Mouse (Mus musculus) neural tube, embryonic 11.5 days (tissue): ENCODE measurements around the gene Pex14. TPM values are rescaled to one million over a fixed set of nuclear protein-coding genes. Genes with fewer than 3 reads are reported as not detected.
A peak's percentile ranks its signal among the peaks of the same experiment; 100 is the strongest.

Source experiments
- ATAC-seq: fragments of 200-750 bp; cut with Nextera tagmentation; 2 replicates; pipeline ENCODE4 v1.8.0; 2017; ENCODE audit warnings: moderate number of reproducible peaks, mild to moderate bottlenecking, moderate TSS enrichment, moderate library complexity; ENCODE audit not compliant: insufficient read depth, low FRiP score, low TSS enrichment
- DNase-seq: peaks from one replicate; pipeline ENCODE4 v3.0.0-alpha.2; 2015; ENCODE audit warnings: low spot score
- H3K27ac ChIP-seq: fragments of 300-500 bp; sonication (generic); 2 replicates; pipeline ENCODE4 v1.5.1; 2014; ENCODE audit warnings: low read depth, mild to moderate bottlenecking, low read length
- H3K27me3 ChIP-seq: fragments of 300-500 bp; sonication (generic); 2 replicates; pipeline ENCODE4 v1.6.1; 2014; ENCODE audit warnings: mild to moderate bottlenecking, low read length, mixed read lengths; ENCODE audit not compliant: control insufficient read depth, insufficient read depth
- H3K36me3 ChIP-seq: fragments of 300-500 bp; sonication (generic); 2 replicates; pipeline ENCODE4 v1.6.1; 2014; ENCODE audit warnings: mild to moderate bottlenecking, low read length, moderate library complexity, mixed read lengths; ENCODE audit not compliant: control insufficient read depth, insufficient read depth
- H3K4me1 ChIP-seq: fragments of 300-500 bp; sonication (generic); 2 replicates; pipeline ENCODE4 v1.6.1; 2014; ENCODE audit warnings: low read length, mixed read lengths; ENCODE audit not compliant: control insufficient read depth, insufficient read depth
- H3K4me2 ChIP-seq: fragments of 300-500 bp; sonication (generic); 2 replicates; pipeline ENCODE4 v1.6.1; 2014; ENCODE audit warnings: low read depth, mild to moderate bottlenecking, moderate library complexity
- H3K4me3 ChIP-seq: fragments of 300-500 bp; sonication (generic); 2 replicates; pipeline ENCODE4 v1.5.1; 2014; ENCODE audit warnings: low read depth, low read length
- H3K9ac ChIP-seq: fragments of 300-500 bp; sonication (generic); 2 replicates; pipeline ENCODE4 v1.6.1; 2014; ENCODE audit warnings: mild to moderate bottlenecking, low read length
- H3K9me3 ChIP-seq: fragments of 300-500 bp; sonication (generic); 2 replicates; pipeline ENCODE4 v1.6.1; 2016; ENCODE audit warnings: low read length; ENCODE audit not compliant: control insufficient read depth
- WGBS: fragments of 180-500 bp; shearing (Covaris S2); extraction: QIAGEN DNeasy Blood & Tissue Kit; methylation state at CpG from one replicate; pipeline ENCODE4 v1.1.7; 2014; 5-methylcytosine and 5-hydroxymethylcytosine counted together
- polyA plus RNA-seq: library from polyadenylated mRNA; unstranded; fragments of >200 nt; fragmentation: Nextera tagmentation; extraction: Ambion mirVana; gene quantifications from 2 replicates; pipeline ENCODE4 v1.2.1, GENCODE M21; 2014

The Pex14 gene
- polyA plus RNA-seq, 1 experiment from 2014 or later: 43.0 TPM

DNA sequence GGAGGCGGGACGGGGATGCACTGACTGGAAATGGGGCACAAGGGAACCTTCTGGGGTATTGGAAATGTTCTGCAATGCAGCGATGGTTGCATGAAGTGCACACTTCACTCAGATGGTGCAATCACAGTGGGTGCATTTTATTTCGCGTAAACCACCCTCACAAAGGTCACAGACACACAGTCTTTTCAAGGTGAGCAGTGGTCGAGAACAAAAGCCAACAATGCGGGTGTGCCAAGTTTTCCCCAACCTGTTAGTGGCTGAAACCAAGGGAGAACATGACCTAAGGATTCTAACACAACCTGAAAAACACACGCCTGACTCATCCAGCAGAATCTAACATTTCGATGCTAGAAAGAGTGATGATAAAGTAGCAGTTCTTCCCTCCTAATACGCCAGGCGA, 120.8 kb downstream of the Pex14 start:
- H3K36me3 ChIP-seq: no peaks in the 10 kb centered on the region
- no peak overlapping the region for H3K4me2 ChIP-seq
- 92% methylated on average over 11 of the region's 11 CpGs for WGBS
- no peaks in the 10 kb centered on the region for H3K27me3 ChIP-seq
- H3K27ac ChIP-seq: no peak overlapping the region
- H3K9ac ChIP-seq: no peak overlapping the region
- no peak overlapping the region for H3K4me3 ChIP-seq
- H3K4me1 ChIP-seq: peaks cover 14% of the 10 kb centered on the region
- no peak for ATAC-seq
- DNase-seq: no peak
- no peaks in the 10 kb centered on the region for H3K9me3 ChIP-seq

DNA sequence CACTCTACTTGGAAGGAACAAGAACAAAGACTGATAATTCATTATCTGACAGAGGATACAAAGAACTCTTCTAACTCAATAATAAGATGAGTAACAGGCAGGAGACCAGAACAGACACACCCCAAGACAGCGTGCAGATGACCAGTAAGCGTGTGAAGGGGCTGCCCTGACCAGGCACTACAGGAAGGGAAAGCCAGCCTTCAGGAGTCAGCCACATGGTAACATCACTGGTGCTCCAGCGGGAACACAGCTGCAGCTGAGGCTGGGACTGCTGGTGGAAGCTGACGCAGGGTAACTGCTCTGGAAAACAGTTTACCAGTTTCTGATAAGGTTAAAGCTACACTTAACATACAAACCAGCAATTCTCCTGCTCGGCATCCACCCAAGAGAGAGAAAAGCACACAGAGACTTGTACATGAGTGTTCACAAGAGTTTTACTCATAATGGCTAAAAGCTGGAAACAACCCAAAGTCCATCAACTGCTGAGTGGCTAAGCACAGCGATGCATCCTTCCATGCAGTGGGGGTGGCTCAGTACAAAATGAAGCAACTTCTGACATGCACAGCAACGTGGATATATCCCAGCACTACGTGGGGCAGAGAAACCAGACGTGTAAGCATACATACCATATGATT, 121.3 kb downstream of the Pex14 start:
- Histone ChIP-seq H3K4me2 (no peak overlapping the region), H3K9me3 (no peaks in the 10 kb centered on the region), H3K36me3 (no peaks in the 10 kb centered on the region), H3K9ac (no peak overlapping the region), H3K4me1 (peaks cover 14% of the 10 kb centered on the region), H3K27me3 (no peaks in the 10 kb centered on the region), H3K4me3 (no peak overlapping the region), H3K27ac (peak overlapping the region; percentile 54; the same call in 1 of the 2 replicates)
- 58% methylated on average over 9 of the region's 9 CpGs for WGBS
- ATAC-seq (0 out of 2 replicates have a peak, but pooled peaks have one; percentile 28), DNase-seq (no peak)

DNA sequence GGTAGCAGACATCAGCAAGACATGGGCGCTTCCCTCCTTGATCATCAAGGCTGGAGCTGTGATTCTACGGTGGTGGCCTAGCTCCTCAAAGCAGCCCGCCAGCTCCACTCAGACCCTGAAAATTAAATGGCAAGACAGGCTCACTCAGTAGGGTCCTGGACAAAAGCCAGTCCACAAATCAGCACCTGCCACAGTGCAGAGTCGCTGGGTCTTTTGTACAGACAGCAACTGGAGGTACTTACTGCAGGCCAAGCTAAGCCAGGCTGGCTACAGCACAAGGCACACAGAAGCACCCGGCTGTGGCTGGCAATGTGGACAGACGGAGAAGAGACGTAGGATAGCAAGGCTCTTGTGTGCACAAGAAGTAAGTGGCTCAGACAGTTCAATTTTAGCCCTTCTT, 124.8 kb downstream of the Pex14 start:
- Histone ChIP-seq H3K36me3 (no peaks in the 10 kb centered on the region; the same call in 1 of the 2 replicates), H3K9me3 (no peaks in the 10 kb centered on the region), H3K4me1 (peaks cover 11% of the 10 kb centered on the region), H3K4me2 (no peak overlapping the region), H3K9ac (no peak overlapping the region), H3K27ac (no peak overlapping the region), H3K4me3 (no peak overlapping the region), H3K27me3 (no peaks in the 10 kb centered on the region)
- 50% methylated on average over 7 of the region's 7 CpGs for WGBS
- DNase-seq (peak; percentile 46), ATAC-seq (peak; percentile 56; the same call in 1 of the 2 replicates)

DNA sequence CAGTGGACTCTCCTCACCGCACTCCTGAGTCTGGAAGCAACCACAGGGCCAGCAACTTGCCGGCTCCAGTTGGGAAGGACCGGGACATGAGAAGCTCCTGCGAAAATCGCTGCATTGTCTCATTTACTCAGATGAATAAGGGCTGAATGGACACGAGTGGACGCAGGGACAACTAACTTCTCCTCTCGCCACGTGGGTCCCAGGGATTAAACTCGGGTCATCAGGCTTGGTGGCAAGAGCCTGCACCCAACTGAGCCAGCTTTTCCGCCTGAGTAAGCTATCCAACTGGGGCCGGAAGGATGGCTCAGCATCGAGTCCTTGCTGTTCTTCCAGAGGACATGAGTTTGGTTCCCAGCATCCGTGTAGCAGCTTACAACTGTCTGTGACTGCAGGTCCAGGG, 126.3 kb downstream of the Pex14 start:
- peaks cover 9% of the 10 kb centered on the region for H3K4me1 ChIP-seq
- no peaks in the 10 kb centered on the region; the same call in 1 of the 2 replicates for H3K36me3 ChIP-seq
- no peak overlapping the region for H3K4me3 ChIP-seq
- ATAC-seq (no peak), DNase-seq (no peak)
- H3K9me3 ChIP-seq: no peaks in the 10 kb centered on the region
- H3K27me3 ChIP-seq: no peaks in the 10 kb centered on the region
- WGBS: 80% methylated on average over 14 of the region's 14 CpGs
- H3K9ac ChIP-seq: no peak overlapping the region
- no peak overlapping the region for H3K27ac ChIP-seq
- no peak overlapping the region for H3K4me2 ChIP-seq

DNA sequence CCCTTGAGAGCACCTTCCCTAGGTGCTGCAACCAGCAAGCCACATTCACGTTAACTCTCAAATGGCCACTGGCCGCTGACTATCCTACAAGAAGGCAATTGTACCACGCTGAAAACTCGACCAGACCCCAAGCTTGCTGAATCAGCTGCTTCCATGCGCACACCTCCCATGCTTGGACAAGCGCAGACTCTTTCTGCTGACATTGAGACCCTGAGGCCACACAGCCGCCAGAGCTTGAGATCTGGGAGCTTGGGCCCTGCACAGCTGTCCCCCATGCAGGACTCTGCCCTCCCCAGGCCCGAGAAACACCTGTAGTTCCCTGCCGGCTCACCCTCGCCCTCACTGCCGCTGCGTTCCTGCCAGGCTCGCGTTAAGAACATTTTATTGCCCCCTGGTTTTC, 127.0 kb downstream of the Pex14 start:
- DNase-seq (no peak), ATAC-seq (no peak)
- Histone ChIP-seq H3K9me3 (no peaks in the 10 kb centered on the region), H3K27ac (no peak overlapping the region), H3K4me2 (no peak overlapping the region), H3K27me3 (no peaks in the 10 kb centered on the region), H3K36me3 (no peaks in the 10 kb centered on the region; the same call in 1 of the 2 replicates), H3K9ac (no peak overlapping the region), H3K4me3 (no peak overlapping the region), H3K4me1 (peaks cover 5% of the 10 kb centered on the region; the same call in 1 of the 2 replicates)
- WGBS: 79% methylated on average over 14 of the region's 14 CpGs

DNA sequence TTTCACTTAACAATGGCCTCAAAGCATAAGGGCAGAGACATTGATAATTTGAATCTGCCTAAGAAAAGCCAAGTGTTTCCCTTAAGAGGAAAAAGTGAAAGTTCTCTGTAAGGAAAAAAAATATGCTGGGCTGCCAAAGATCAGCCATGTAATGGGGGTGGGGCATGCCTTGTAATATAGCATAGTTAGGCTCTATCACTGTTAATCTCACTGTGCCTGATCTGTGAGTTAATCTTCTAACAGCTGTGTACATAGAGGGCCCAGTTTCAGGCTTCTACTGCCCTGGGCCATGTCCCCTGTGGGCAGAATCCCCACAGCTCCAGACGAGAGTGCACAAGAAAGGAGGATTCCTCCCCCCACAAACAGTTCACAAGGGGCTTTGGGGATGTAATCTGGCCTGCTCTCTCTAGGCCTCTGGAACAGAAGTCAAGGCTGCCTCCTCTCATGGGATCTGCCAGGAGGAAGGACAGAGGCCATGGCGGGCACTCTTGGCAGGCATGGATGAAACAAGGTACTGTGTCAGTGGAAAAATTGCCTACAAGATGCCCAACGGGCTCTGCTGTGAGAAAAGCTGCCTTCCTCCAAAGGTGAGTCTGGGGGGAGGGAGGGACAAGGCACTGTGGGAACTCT, 127.9 kb downstream of the Pex14 start:
- no peak overlapping the region for H3K27ac ChIP-seq
- no peak overlapping the region for H3K4me2 ChIP-seq
- DNase-seq: no peak
- H3K4me1 ChIP-seq: peaks cover 5% of the 10 kb centered on the region; the same call in 1 of the 2 replicates
- no peak overlapping the region for H3K9ac ChIP-seq
- H3K9me3 ChIP-seq: no peaks in the 10 kb centered on the region
- no peak overlapping the region for H3K4me3 ChIP-seq
- H3K27me3 ChIP-seq: no peaks in the 10 kb centered on the region
- no peaks in the 10 kb centered on the region; the same call in 1 of the 2 replicates for H3K36me3 ChIP-seq
- no peak for ATAC-seq
- WGBS: 57% methylated on average over 3 of the region's 3 CpGs

DNA sequence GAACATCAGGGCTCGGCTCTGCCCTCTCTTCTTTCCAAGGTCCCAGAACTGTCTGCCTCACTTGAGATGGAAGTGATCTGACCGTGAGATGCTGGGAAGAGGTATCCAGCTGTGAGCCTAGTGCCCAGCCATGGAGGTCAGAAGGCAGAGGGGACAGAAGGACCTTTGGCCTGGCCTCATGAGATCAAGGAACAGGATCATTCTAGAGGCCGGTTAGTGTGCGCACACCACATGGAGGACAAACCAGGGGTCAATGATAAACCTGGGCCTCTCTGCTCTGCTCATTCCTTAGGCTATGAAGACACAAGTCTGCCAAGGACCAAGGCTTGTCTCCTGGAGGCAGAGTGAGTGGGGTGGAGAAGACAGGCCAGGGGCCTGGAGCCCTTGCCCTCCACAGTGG, 128.9 kb downstream of the Pex14 start:
- no peak overlapping the region for H3K9ac ChIP-seq
- peaks cover 5% of the 10 kb centered on the region; the same call in 1 of the 2 replicates for H3K4me1 ChIP-seq
- 68% methylated on average over 4 of the region's 4 CpGs for WGBS
- H3K9me3 ChIP-seq: no peaks in the 10 kb centered on the region
- H3K4me2 ChIP-seq: no peak overlapping the region
- no peaks in the 10 kb centered on the region; the same call in 1 of the 2 replicates for H3K36me3 ChIP-seq
- no peak overlapping the region for H3K27ac ChIP-seq
- H3K27me3 ChIP-seq: no peaks in the 10 kb centered on the region
- H3K4me3 ChIP-seq: no peak overlapping the region
- ATAC-seq (no peak), DNase-seq (no peak)

DNA sequence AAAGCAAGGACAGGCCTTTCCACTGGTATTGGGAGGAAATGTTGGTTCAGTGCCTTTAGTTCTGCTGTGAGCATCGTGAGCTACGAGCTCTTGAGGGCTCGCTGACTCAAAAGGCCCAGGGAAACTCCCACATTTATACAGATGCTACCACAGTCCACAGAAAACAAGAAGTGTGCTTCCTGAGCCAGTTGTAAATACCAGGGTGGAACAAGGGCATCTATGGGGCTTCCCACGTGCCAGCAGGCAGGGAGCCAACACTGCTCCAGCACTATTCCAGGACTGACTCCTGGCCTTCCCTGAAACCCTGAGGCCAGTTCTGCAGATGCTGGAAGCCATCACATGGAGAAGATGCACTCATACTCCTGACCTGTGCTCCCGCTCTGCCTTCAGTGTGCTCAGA, 130.1 kb downstream of the Pex14 start:
- Histone ChIP-seq H3K27me3 (no peaks in the 10 kb centered on the region), H3K36me3 (no peaks in the 10 kb centered on the region; the same call in 1 of the 2 replicates), H3K4me1 (no peaks in the 10 kb centered on the region; the same call in 1 of the 2 replicates), H3K4me2 (no peak overlapping the region), H3K9me3 (no peaks in the 10 kb centered on the region), H3K4me3 (no peak overlapping the region), H3K9ac (no peak overlapping the region), H3K27ac (no peak overlapping the region)
- WGBS: 86% methylated on average over 5 of the region's 5 CpGs
- ATAC-seq (no peak), DNase-seq (no peak)

DNA sequence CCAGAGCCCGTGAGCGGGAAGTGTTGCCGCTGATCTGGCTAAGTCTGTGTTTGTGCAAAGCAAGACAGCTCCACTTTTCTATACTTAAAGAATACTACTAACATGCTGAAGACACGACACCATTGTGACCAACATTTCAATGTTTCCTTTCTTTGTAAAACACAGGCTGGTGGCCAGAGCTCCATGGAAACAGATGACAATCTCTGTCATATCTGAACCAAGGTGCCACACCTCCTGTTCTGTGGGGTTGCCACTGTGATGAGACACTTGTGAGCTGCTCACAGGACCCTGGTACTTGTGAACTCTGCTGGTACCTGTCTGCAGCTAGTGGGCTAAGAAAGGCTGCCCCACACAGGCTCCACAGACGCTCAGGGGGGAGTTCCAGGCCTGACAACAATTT, 130.8 kb downstream of the Pex14 start:
- ATAC-seq: no peak
- DNase-seq: no peak
- H3K9me3 ChIP-seq: no peaks in the 10 kb centered on the region
- no peak overlapping the region for H3K9ac ChIP-seq
- H3K4me1 ChIP-seq: no peaks in the 10 kb centered on the region
- no peak overlapping the region for H3K27ac ChIP-seq
- 85% methylated on average over 5 of the region's 5 CpGs for WGBS
- no peaks in the 10 kb centered on the region; the same call in 1 of the 2 replicates for H3K36me3 ChIP-seq
- no peak overlapping the region for H3K4me3 ChIP-seq
- no peaks in the 10 kb centered on the region for H3K27me3 ChIP-seq
- no peak overlapping the region for H3K4me2 ChIP-seq
